Mouse (Mus musculus) liver, adult 2 months (tissue): Measurements from ENCODE around the gene Mme. TPM values are rescaled to one million over a fixed set of nuclear protein-coding genes. Genes with fewer than 3 reads are reported as not detected.
A peak's percentile ranks its signal among the peaks of the same experiment; 100 is the strongest.

Source experiments
- DNase-seq: peaks from one replicate; pipeline ENCODE4 v3.0.0-alpha.2; 2011; ENCODE audit warnings: low read depth, low spot score; ENCODE audit errors: extremely low read depth
- H3K27ac ChIP-seq: fragments of 200-500 bp; replicated peaks from 2 replicates; pipeline ENCODE4 v1.5.1; 2012; ENCODE audit warnings: low read depth, mild to moderate bottlenecking, control low read depth, inconsistent platforms, low read length; ENCODE audit not compliant: insufficient read depth
- H3K27me3 ChIP-seq: fragments of 200-500 bp; 2 replicates; pipeline ENCODE4 v1.6.1; 2012; ENCODE audit warnings: mild to moderate bottlenecking, moderate library complexity, low read length, inconsistent platforms; ENCODE audit not compliant: control insufficient read depth, insufficient read depth
- H3K36me3 ChIP-seq: fragments of 200-500 bp; 2 replicates; pipeline ENCODE4 v1.6.1; 2012; ENCODE audit warnings: low read length, inconsistent platforms; ENCODE audit not compliant: control insufficient read depth, insufficient read depth
- H3K4me1 ChIP-seq: fragments of 200-500 bp; 2 replicates; pipeline ENCODE4 v1.6.1; 2011; ENCODE audit warnings: low read length; ENCODE audit not compliant: control insufficient read depth, insufficient read depth
- H3K4me3 ChIP-seq: fragments of 200-500 bp; 2 replicates; pipeline ENCODE4 v1.5.1; 2011; ENCODE audit warnings: low read depth, mild to moderate bottlenecking, control low read depth, low read length, moderate library complexity; ENCODE audit not compliant: insufficient read depth
- H3K79me2 ChIP-seq: fragments of 200-500 bp; 2 replicates; pipeline ENCODE4 v1.6.1; 2012; ENCODE audit warnings: inconsistent platforms, mild to moderate bottlenecking, low read length, moderate library complexity; ENCODE audit not compliant: control insufficient read depth, insufficient read depth
- H3K9ac ChIP-seq: fragments of 200-500 bp; 2 replicates; pipeline ENCODE4 v1.6.1; 2012; ENCODE audit warnings: low read depth, mild to moderate bottlenecking, control low read depth, inconsistent platforms, low read length
- CTCF ChIP-seq: fragments of 200-500 bp; IDR thresholded peaks from 2 replicates; pipeline ENCODE4 v1.5.1; 2011; ENCODE audit warnings: low read depth, low read length, control low read depth
- POLR2A ChIP-seq: fragments of 200-500 bp; IDR thresholded peaks from 2 replicates; pipeline ENCODE4 v1.6.1; 2011; ENCODE audit warnings: low read length, control low read depth; ENCODE audit not compliant: insufficient read depth; ENCODE audit errors: extremely low read depth
- WGBS: fragments of 180-500 bp; shearing (Covaris S2); methylation state at CpG from one replicate; pipeline ENCODE4 v1.1.7; 2018; 5-methylcytosine and 5-hydroxymethylcytosine counted together
- polyA plus RNA-seq: library from polyadenylated mRNA; depleted of rRNA; stranded (reverse); fragments of >200 nt; gene quantifications from 2 replicates; pipeline ENCODE4 v1.2.3, GENCODE M21; 2012
- total RNA-seq: library from RNA; depleted of rRNA; stranded (reverse); fragments of >200 nt; gene quantifications from 2 replicates; pipeline ENCODE4 v1.2.3, GENCODE M21; 2014

Mme gene
- total and polyA plus RNA-seq, 2 experiments: 3.4 to 29.5 TPM

GRCm38 (mm10) chr3:63296411-63296810 is 55.1 kb downstream of the Mme start:
- TF ChIP-seq CTCF: no peak
- no peak for TF ChIP-seq POLR2A
- Histone ChIP-seq H3K4me3 (peak overlapping the region; percentile 21), H3K79me2 (no peaks in the 10 kb centered on the region), H3K4me1 (peaks cover 3% of the 10 kb centered on the region; the same call in 1 of the 2 replicates), H3K36me3 (no peaks in the 10 kb centered on the region), H3K9ac (no peak overlapping the region), H3K27ac (peak overlapping the region; percentile 63; the same call in 1 of the 2 replicates), H3K27me3 (no peaks in the 10 kb centered on the region)
- peak; percentile 71 for DNase-seq
- WGBS: 9% methylated on average over 12 of the region's 12 CpGs

DNA sequence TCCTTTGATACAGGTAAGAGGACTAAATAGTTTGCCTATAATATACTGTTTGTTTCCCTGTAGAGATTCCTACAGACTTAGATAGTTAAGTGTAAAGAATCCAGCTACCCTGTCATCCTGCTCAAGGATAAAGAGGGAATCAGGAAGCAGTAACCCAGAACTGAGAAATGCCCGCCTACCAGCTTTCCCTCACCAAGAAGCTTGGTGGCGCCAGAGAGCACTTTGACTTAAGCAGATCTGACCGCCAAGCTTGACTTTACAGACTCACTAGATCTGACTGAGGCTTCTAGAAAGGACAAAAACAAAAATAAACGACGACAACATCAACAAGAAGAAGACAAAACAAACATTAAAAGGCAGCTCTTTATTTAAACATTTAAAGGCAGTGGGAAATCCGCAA is 56.5 kb downstream of the Mme start:
- no peak overlapping the region for H3K4me3 ChIP-seq
- no peak overlapping the region for H3K27ac ChIP-seq
- H3K36me3 ChIP-seq: no peaks in the 10 kb centered on the region
- DNase-seq: peak; percentile 87
- WGBS: 8% methylated on average over 6 of the region's 6 CpGs
- peaks cover 3% of the 10 kb centered on the region; the same call in 1 of the 2 replicates for H3K4me1 ChIP-seq
- TF ChIP-seq CTCF (peak; percentile 65), POLR2A (no peak)
- no peak overlapping the region for H3K9ac ChIP-seq
- H3K79me2 ChIP-seq: no peaks in the 10 kb centered on the region
- no peaks in the 10 kb centered on the region for H3K27me3 ChIP-seq

- Histone ChIP-seq H3K4me3 (no peak overlapping the region), H3K27me3 (no peaks in the 10 kb centered on the region), H3K79me2 (no peaks in the 10 kb centered on the region; the same call in 1 of the 2 replicates), H3K27ac (no peak overlapping the region), H3K9ac (no peak overlapping the region), H3K36me3 (no peaks in the 10 kb centered on the region), H3K4me1 (no peaks in the 10 kb centered on the region)
- peak; percentile 46 for DNase-seq
- TF ChIP-seq POLR2A (no peak), CTCF (no peak)
- 76% methylated on average over 7 of the region's 7 CpGs for WGBS
These were observed 73.9 kb downstream of the Mme start for GRCm38 (mm10) chr3:63315211-63315760.

DNA sequence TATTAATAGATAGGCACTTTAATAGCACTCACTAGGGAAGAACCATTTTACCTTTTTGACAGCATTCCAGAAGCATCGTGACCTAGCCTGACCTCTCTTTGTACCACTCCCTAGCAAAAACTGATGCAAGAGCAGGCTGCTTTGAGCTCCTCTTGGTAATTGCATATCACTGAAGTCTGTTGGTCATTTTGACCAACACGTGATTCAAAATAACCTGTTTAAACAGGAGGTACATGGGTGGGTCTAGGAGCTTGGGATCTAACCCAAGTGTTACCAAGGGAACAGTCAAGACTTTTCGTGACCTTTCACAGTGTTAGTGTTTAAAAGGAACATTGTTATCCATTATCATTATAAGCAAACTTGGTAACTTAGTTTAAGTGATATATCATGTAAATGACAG is 76.2 kb downstream of the Mme start:
- 60% methylated on average over 3 of the region's 3 CpGs for WGBS
- TF ChIP-seq CTCF: no peak
- TF ChIP-seq POLR2A: no peak

DNA sequence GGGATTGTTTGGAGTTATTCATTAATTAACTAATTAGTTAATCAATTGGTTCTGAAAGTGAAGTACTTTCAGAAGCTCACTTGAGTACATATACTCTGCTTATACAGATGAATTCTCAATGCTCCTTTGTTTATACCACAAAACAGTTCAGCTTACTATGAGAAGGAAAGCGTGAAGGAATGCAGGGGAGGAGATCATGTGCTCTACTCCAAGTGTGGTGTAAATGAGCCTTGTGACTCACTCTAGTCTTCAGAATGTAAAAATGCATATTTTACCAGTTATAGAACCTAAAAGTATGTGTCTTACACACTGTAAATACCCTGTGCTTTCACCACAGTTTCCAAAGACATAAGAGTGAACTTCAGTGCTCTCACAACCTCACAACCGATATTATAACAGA is 84.3 kb downstream of the Mme start:
- Histone ChIP-seq H3K9ac (no peak overlapping the region), H3K27me3 (no peaks in the 10 kb centered on the region), H3K27ac (no peak overlapping the region), H3K36me3 (no peaks in the 10 kb centered on the region), H3K79me2 (no peaks in the 10 kb centered on the region), H3K4me3 (no peak overlapping the region), H3K4me1 (no peaks in the 10 kb centered on the region)
- TF ChIP-seq POLR2A: no peak
- no peak for TF ChIP-seq CTCF
- DNase-seq: no peak
- WGBS: 81% methylated on average over 2 of the region's 2 CpGs

More for the DNA sequence above, 76.2 kb downstream of the Mme start:
- Histone ChIP-seq H3K4me1 (no peaks in the 10 kb centered on the region), H3K79me2 (no peaks in the 10 kb centered on the region; the same call in 1 of the 2 replicates), H3K27me3 (no peaks in the 10 kb centered on the region), H3K27ac (no peak overlapping the region), H3K9ac (no peak overlapping the region), H3K4me3 (no peak overlapping the region), H3K36me3 (no peaks in the 10 kb centered on the region)
- DNase-seq: no peak

DNA sequence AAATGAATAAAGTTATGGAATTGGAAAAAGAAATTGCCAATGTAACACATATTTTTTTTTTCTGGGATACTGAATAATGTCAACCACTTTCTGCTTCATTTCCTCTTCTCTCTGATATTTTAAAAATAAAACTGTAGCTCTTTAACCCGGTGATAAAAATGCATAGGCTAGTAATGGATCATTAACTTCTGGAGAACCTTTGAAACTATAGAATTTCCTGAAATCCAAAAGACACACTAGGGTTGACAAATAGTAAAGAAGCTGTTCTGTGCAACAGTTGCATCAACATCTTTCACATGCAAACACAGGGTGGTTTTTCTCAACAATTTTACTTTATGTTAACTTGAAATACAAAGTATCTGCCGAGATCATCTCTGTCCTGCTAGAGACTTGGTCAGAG is 98.8 kb downstream of the Mme start:
- H3K9ac ChIP-seq: no peak overlapping the region
- TF ChIP-seq CTCF (no peak), POLR2A (no peak)
- H3K4me1 ChIP-seq: no peaks in the 10 kb centered on the region
- peak; percentile 8 for DNase-seq
- WGBS: 48% methylated on average over 2 of the region's 2 CpGs
- no peak overlapping the region for H3K27ac ChIP-seq
- no peaks in the 10 kb centered on the region for H3K36me3 ChIP-seq
- no peak overlapping the region for H3K4me3 ChIP-seq
- H3K79me2 ChIP-seq: no peaks in the 10 kb centered on the region
- H3K27me3 ChIP-seq: no peaks in the 10 kb centered on the region
